Mouse (Mus musculus) monocyte, adult 59 days (primary cell): ENCODE results near the gene 9030612E09Rik. TPM values are rescaled to one million over a fixed set of nuclear protein-coding genes. Genes with fewer than 3 reads are reported as not detected.

Source experiments
- total RNA-seq, 2 experiments: library from RNA; stranded (reverse); gene quantifications; one replicate each; pipeline ENCODE4 v1.2.4; 2023

9030612E09Rik gene
- total RNA-seq, result not detected

GRCm38 (mm10) chr10:43174326-43175155 lies at the start of gene 9030612E09Rik, which contains the start of gene Sobp:
Gene 9030612E09Rik, plus strand, starts transcription at chr10:43174704.
Gene Sobp, minus strand, starts transcription at chr10:43174530.

GRCm38 (mm10) chr10:43220910-43221625 lies 46.6 kb downstream of the 9030612E09Rik start, which contains the start of gene Pdss2:
Gene Pdss2, plus strand, starts transcription at chr10:43221486.

Other genes with a start within 250 kb of the 9030612E09Rik start
- gene Sobp, start 174 bp upstream of the 9030612E09Rik start, total RNA-seq, result not detected
- gene Pdss2, start 46.8 kb downstream of the 9030612E09Rik start, total RNA-seq, result 1 to 10 TPM; 7.2 to 8.6 TPM